Mouse (Mus musculus): ENCODE data around the gene Mmd2. TPM values are rescaled to one million over a fixed set of nuclear protein-coding genes. Genes with fewer than 3 reads are reported as not detected.

Gene Mmd2
- not detected for polyA plus RNA-seq (2012; fragmentation: generic; extraction: Trizol)

GRCm38 (mm10) chr5:142608259-142608988 is at the start of gene Mmd2:
Gene Mmd2 (minus strand): TSS chr5:142608800.
- Histone ChIP-seq H3K4me2 (ENCODE audit: low read depth) (no peak within 1 kb of the TSS), H3K27me3 (ENCODE audit: control insufficient read depth, insufficient read depth, insufficient read length) (peaks cover 79% of the 10 kb centered on the region), H3K79me2 (ENCODE audit: control insufficient read depth, insufficient read depth) (no peaks in the 10 kb centered on the region), H3K4me3 (no peak within 1 kb of the TSS), H3K36me3 (ENCODE audit: control insufficient read depth, insufficient read depth) (no peaks in the 10 kb centered on the region), H3ac (ENCODE audit: control insufficient read depth, insufficient read length) (no peak within 1 kb of the TSS)
- TF ChIP-seq POLR2A (IDR thresholded peaks at IDR 0.05; ENCODE audit: insufficient read length, low read depth) (no peak), TCF12 (IDR thresholded peaks at IDR 0.05; ENCODE audit: insufficient read depth, poor library complexity, severe bottlenecking) (no peak), MAX (IDR thresholded peaks at IDR 0.05; ENCODE audit: low read depth) (no peak), TCF3 (IDR thresholded peaks at IDR 0.05; ENCODE audit: insufficient read length, low read depth) (no peak), POLR2AphosphoS2 (IDR thresholded peaks at IDR 0.05; ENCODE audit: insufficient read length, low read depth) (no peak), SRF (IDR thresholded peaks at IDR 0.05; ENCODE audit: control insufficient read depth, insufficient read length, low read depth) (no peak), MYOD1 (IDR thresholded peaks at IDR 0.05; ENCODE audit: control insufficient read depth in 1 of 3, insufficient read length in 2 of 3, low read depth in 2 of 3) (no peak), USF1 (IDR thresholded peaks at IDR 0.05; ENCODE audit: low read depth) (no peak), CEBPB (IDR thresholded peaks at IDR 0.05; ENCODE audit: insufficient read depth, poor library complexity, severe bottlenecking) (no peak), MYOG (IDR thresholded peaks at IDR 0.05; ENCODE audit: control insufficient read depth in 1 of 3, insufficient read depth in 1 of 3, insufficient read length in 2 of 3, low read depth in 2 of 3) (no peak), REST (IDR thresholded peaks at IDR 0.05; ENCODE audit: insufficient read depth, insufficient read length) (no peak), E2F4 (IDR thresholded peaks at IDR 0.05; ENCODE audit: insufficient read depth) (no peak)

GRCm38 (mm10) chr5:142652266-142652665 is 43.7 kb upstream of the Mmd2 start:
- Histone ChIP-seq H3K4me2 (ENCODE audit: low read depth) (no peak overlapping the region), H3K27me3 (ENCODE audit: control insufficient read depth, insufficient read depth, insufficient read length) (no peaks in the 10 kb centered on the region), H3K36me3 (ENCODE audit: control insufficient read depth, insufficient read depth) (peaks cover 19% of the 10 kb centered on the region), H3K4me3 (no peak overlapping the region), H3K79me2 (ENCODE audit: control insufficient read depth, insufficient read depth) (peaks cover 12% of the 10 kb centered on the region), H3ac (ENCODE audit: control insufficient read depth, insufficient read length) (no peak overlapping the region)
- no peak for TF ChIP-seq TCF3 (IDR thresholded peaks at IDR 0.05; ENCODE audit: insufficient read length, low read depth)
- no peak for TF ChIP-seq REST (IDR thresholded peaks at IDR 0.05; ENCODE audit: insufficient read depth, insufficient read length)
- no peak for TF ChIP-seq POLR2A (IDR thresholded peaks at IDR 0.05; ENCODE audit: insufficient read length, low read depth)
- TF ChIP-seq MYOD1 (IDR thresholded peaks at IDR 0.05; ENCODE audit: control insufficient read depth in 1 of 3, insufficient read length in 2 of 3, low read depth in 2 of 3), result no peak
- TF ChIP-seq POLR2AphosphoS2 (IDR thresholded peaks at IDR 0.05; ENCODE audit: insufficient read length, low read depth), result no peak
- no peak for TF ChIP-seq MAX (IDR thresholded peaks at IDR 0.05; ENCODE audit: low read depth)
- TF ChIP-seq MYOG (IDR thresholded peaks at IDR 0.05; ENCODE audit: control insufficient read depth in 1 of 3, insufficient read depth in 1 of 3, insufficient read length in 2 of 3, low read depth in 2 of 3), result no peak
- TF ChIP-seq SRF (IDR thresholded peaks at IDR 0.05; ENCODE audit: control insufficient read depth, insufficient read length, low read depth), result no peak
- TF ChIP-seq TCF12 (IDR thresholded peaks at IDR 0.05; ENCODE audit: insufficient read depth, poor library complexity, severe bottlenecking), result no peak
- no peak for TF ChIP-seq USF1 (IDR thresholded peaks at IDR 0.05; ENCODE audit: low read depth)
- TF ChIP-seq CEBPB (IDR thresholded peaks at IDR 0.05; ENCODE audit: insufficient read depth, poor library complexity, severe bottlenecking), result no peak
- TF ChIP-seq E2F4 (IDR thresholded peaks at IDR 0.05; ENCODE audit: insufficient read depth), result no peak

- Histone ChIP-seq H3K27me3 (ENCODE audit: control insufficient read depth, insufficient read depth, insufficient read length) (no peaks in the 10 kb centered on the region), H3K36me3 (ENCODE audit: control insufficient read depth, insufficient read depth) (peaks cover 19% of the 10 kb centered on the region), H3K4me2 (ENCODE audit: low read depth) (no peak overlapping the region), H3K4me3 (no peak overlapping the region), H3K79me2 (ENCODE audit: control insufficient read depth, insufficient read depth) (peaks cover 13% of the 10 kb centered on the region), H3ac (ENCODE audit: control insufficient read depth, insufficient read length) (no peak overlapping the region)
- TF ChIP-seq CEBPB (IDR thresholded peaks at IDR 0.05; ENCODE audit: insufficient read depth, poor library complexity, severe bottlenecking), result no peak
- TF ChIP-seq E2F4 (IDR thresholded peaks at IDR 0.05; ENCODE audit: insufficient read depth), result no peak
- TF ChIP-seq MYOD1 (IDR thresholded peaks at IDR 0.05; ENCODE audit: control insufficient read depth in 1 of 3, insufficient read length in 2 of 3, low read depth in 2 of 3), result no peak
These were observed 42.3 kb upstream of the Mmd2 start for GRCm38 (mm10) chr5:142650794-142651497.

GRCm38 (mm10) chr5:142650390-142650789 is 41.8 kb upstream of the Mmd2 start:
- Histone ChIP-seq H3K27me3 (ENCODE audit: control insufficient read depth, insufficient read depth, insufficient read length) (no peaks in the 10 kb centered on the region), H3K4me3 (no peak overlapping the region), H3K36me3 (ENCODE audit: control insufficient read depth, insufficient read depth) (peaks cover 17% of the 10 kb centered on the region), H3ac (ENCODE audit: control insufficient read depth, insufficient read length) (no peak overlapping the region), H3K79me2 (ENCODE audit: control insufficient read depth, insufficient read depth) (peaks cover 17% of the 10 kb centered on the region), H3K4me2 (ENCODE audit: low read depth) (no peak overlapping the region)
- TF ChIP-seq SRF (IDR thresholded peaks at IDR 0.05; ENCODE audit: control insufficient read depth, insufficient read length, low read depth) (no peak), MYOG (IDR thresholded peaks at IDR 0.05; ENCODE audit: control insufficient read depth in 1 of 3, insufficient read depth in 1 of 3, insufficient read length in 2 of 3, low read depth in 2 of 3) (no peak), REST (IDR thresholded peaks at IDR 0.05; ENCODE audit: insufficient read depth, insufficient read length) (no peak), MAX (IDR thresholded peaks at IDR 0.05; ENCODE audit: low read depth) (no peak), POLR2AphosphoS2 (IDR thresholded peaks at IDR 0.05; ENCODE audit: insufficient read length, low read depth) (no peak), E2F4 (IDR thresholded peaks at IDR 0.05; ENCODE audit: insufficient read depth) (no peak), TCF3 (IDR thresholded peaks at IDR 0.05; ENCODE audit: insufficient read length, low read depth) (no peak), USF1 (IDR thresholded peaks at IDR 0.05; ENCODE audit: low read depth) (no peak), POLR2A (IDR thresholded peaks at IDR 0.05; ENCODE audit: insufficient read length, low read depth) (no peak), CEBPB (IDR thresholded peaks at IDR 0.05; ENCODE audit: insufficient read depth, poor library complexity, severe bottlenecking) (no peak), TCF12 (IDR thresholded peaks at IDR 0.05; ENCODE audit: insufficient read depth, poor library complexity, severe bottlenecking) (no peak), MYOD1 (IDR thresholded peaks at IDR 0.05; ENCODE audit: control insufficient read depth in 1 of 3, insufficient read length in 2 of 3, low read depth in 2 of 3) (no peak)
